Mouse (Mus musculus) forebrain, embryonic 12.5 days (tissue): ENCODE data around the gene H2-Q10. TPM values are rescaled to one million over a fixed set of nuclear protein-coding genes. Genes with fewer than 3 reads are reported as not detected.
"Not testable (repeated sequence)": the region's sequence is repeated elsewhere in the genome, so short reads cannot be mapped to it uniquely, and the experiment has no call there.

Experiments
- ATAC-seq: fragments of 200-750 bp; cut with Nextera tagmentation; 2 replicates; pipeline ENCODE4 v1.8.0; 2017; ENCODE audit warnings: moderate TSS enrichment; ENCODE audit not compliant: low FRiP score
- H3K27ac ChIP-seq: fragments of 300-500 bp; sonication (generic); 2 replicates; pipeline ENCODE4 v1.5.1; 2016; ENCODE audit warnings: mild to moderate bottlenecking
- H3K27me3 ChIP-seq: fragments of 300-500 bp; sonication (generic); 2 replicates; pipeline ENCODE4 v1.6.1; 2016; ENCODE audit warnings: mild to moderate bottlenecking
- H3K36me3 ChIP-seq: fragments of 300-500 bp; sonication (generic); replicated peaks from 2 replicates; pipeline ENCODE4 v1.6.1; 2016; ENCODE audit warnings: mild to moderate bottlenecking
- H3K4me1 ChIP-seq: fragments of 300-500 bp; sonication (generic); 2 replicates; pipeline ENCODE4 v1.6.1; 2016
- H3K4me2 ChIP-seq: fragments of 300-500 bp; sonication (generic); 2 replicates; pipeline ENCODE4 v1.6.1; 2016; ENCODE audit warnings: mild to moderate bottlenecking, moderate library complexity
- H3K4me3 ChIP-seq: fragments of 300-500 bp; sonication (generic); replicated peaks from 2 replicates; pipeline ENCODE4 v1.5.1; 2016; ENCODE audit warnings: mild to moderate bottlenecking
- H3K9ac ChIP-seq: fragments of 300-500 bp; sonication (generic); 2 replicates; pipeline ENCODE4 v1.6.1; 2016; ENCODE audit warnings: mild to moderate bottlenecking
- H3K9me3 ChIP-seq: fragments of 300-500 bp; sonication (generic); 2 replicates; pipeline ENCODE4 v1.6.1; 2016
- WGBS: fragments of 180-500 bp; shearing (Covaris S2); methylation state at CpG from one replicate; pipeline ENCODE4 v1.1.7; 2016; 5-methylcytosine and 5-hydroxymethylcytosine counted together
- polyA plus RNA-seq: library from polyadenylated mRNA; unstranded; fragments of >200 nt; fragmentation: Nextera tagmentation; extraction: Ambion mirVana; gene quantifications from 2 replicates; pipeline ENCODE4 v1.2.1, GENCODE M21; 2016

The H2-Q10 gene
- 0.04 TPM in 1 of 2 replicates, not detected in the other for polyA plus RNA-seq

DNA sequence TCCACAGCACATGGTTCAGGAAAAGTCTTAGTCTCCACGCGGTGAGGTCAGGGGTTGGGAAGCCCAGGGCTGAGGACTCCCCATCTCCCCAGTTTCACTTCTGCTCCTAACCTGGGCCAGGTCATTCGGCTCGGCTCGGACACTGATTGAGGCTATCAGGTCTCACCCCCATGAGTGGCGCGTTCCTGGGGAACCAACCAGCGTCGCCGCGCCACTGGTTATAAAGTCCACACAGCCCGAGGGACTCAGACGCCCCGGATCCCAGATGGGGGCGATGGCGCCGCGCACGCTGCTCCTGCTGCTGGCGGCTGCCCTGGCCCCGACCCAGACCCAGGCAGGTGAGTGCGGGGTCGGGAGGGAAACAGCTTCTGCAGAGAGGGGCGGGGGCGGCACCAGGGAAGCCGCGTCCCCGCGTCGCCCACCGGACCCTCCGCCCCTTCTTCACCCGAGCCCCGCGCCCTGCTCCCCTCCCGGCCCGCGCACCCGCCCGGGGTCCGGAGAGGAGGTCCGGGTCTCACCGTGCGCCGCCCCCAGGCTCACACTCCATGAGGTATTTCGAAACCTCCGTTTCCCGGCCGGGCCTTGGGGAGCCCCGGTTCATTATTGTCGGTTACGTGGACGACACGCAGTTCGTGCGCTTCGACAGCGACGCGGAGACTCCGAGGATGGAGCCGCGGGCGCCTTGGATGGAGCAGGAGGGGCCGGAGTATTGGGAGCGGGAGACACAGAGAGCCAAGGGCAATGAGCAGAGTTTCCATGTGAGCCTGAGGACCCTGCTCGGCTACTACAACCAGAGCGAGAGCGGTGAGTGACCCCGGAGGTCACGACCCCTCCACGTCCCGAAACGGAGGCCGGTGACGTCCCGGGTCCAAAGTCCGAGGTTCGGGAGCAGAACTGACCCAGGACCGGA, at the start of gene H2-Q10:
TSS of gene H2-Q10 (plus strand) at position 248 of the 910 bp plus-strand sequence.
- Histone ChIP-seq H3K9me3 (no peaks in the 10 kb centered on the region), H3K9ac (peak within 1 kb of the TSS; percentile 40; the same call in 1 of the 2 replicates), H3K4me3 (peak within 1 kb of the TSS; percentile 42), H3K36me3 (no peaks in the 10 kb centered on the region), H3K27me3 (peaks cover 49% of the 10 kb centered on the region), H3K4me2 (peak within 1 kb of the TSS; percentile 73), H3K27ac (no peak within 1 kb of the TSS), H3K4me1 (peaks cover 9% of the 10 kb centered on the region)
- WGBS, result 1% methylated on average over 78 of the region's 80 CpGs
- no peak for ATAC-seq

DNA sequence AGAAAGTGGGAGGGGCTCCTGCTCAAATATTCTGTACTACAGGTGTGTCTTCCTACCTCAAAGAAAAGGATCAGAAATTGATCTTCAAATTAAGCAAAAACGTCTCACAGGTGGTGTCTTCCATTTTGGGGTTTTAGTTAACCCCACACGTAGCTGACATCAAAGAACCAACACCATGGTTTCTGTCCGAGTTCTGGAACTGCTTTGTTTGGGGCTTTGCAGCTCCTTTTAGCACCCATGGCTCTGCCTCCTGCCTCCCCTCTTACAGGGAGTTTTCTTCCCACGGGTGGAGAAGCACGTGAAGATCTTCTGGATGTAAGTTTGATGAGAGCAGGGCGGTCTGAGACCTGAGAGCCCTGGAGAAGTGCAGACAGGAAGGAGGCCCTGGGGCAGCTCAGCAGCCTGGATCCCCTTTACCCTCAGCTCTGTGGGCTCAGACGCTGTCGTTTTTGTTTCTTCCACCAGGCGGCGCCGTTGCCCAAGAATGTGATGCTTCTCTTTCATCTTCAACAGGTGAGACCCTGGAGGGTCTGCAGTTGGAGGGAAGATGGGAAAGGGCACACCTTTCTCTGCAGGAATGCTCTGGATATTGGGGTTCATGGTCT, 49.6 kb upstream of the H2-Q10 start:
- ATAC-seq, H3K4me2 ChIP-seq: not testable (repeated sequence)
- WGBS, result 12% methylated on average over 11 of the region's 11 CpGs

DNA sequence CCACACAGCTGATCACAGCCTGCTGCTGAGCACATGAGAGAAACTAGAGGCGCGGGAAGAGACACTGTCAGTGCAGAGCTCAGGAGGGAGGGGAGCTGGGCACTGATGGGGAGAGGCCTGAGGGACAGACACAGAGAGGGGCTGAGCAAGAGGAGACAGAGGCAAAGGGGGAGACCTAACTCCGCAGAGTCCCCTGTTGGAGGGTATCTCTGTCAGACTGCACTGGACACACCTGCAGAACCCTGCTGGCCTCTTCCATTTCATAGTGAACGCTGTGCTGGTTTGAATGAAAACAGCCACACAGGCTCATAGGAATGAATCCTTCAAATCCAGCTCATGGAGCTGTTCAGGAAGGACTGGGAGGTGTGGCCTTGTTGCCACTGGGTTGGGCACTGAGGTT, 48.6 kb upstream of the H2-Q10 start:
- not testable (repeated sequence) for H3K4me2 ChIP-seq, ATAC-seq, H3K36me3 ChIP-seq, H3K27ac ChIP-seq, H3K9me3 ChIP-seq, H3K4me1 ChIP-seq, H3K4me3 ChIP-seq, H3K9ac ChIP-seq
- 88% methylated on average over 4 of the region's 4 CpGs for WGBS
- peaks cover 44% of the 10 kb centered on the region for H3K27me3 ChIP-seq

More for the DNA sequence above, 49.6 kb upstream of the H2-Q10 start:
- H3K27me3 ChIP-seq, result peaks cover 34% of the 10 kb centered on the region
- not testable (repeated sequence) for H3K27ac ChIP-seq, H3K4me3 ChIP-seq, H3K36me3 ChIP-seq, H3K4me1 ChIP-seq, H3K9ac ChIP-seq, H3K9me3 ChIP-seq

DNA sequence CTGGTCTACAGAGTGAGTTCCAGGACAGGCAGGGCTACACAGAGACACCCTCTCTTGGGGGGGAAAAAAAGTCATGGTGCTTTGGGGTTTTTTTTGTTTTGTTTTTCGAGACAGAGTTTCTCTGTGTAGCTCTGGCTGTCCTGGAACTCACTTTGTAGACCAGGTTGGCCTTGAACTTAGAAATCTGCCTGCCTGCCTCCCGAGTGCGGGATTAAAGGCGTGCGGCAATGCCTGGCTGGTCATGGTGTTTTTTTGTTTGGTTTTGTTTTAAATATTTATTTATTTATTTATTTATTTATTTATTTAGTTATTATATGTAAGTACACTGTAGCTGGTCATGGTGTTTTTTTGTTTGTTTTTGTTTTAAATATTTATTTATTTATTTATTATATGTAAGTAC, 47.5 kb upstream of the H2-Q10 start:
- not testable (repeated sequence) for ATAC-seq, H3K36me3 ChIP-seq, H3K9me3 ChIP-seq, H3K9ac ChIP-seq, H3K4me2 ChIP-seq, H3K4me3 ChIP-seq, H3K27ac ChIP-seq, H3K4me1 ChIP-seq
- peaks cover 47% of the 10 kb centered on the region for H3K27me3 ChIP-seq
- WGBS, result 91% methylated on average over 5 of the region's 5 CpGs

DNA sequence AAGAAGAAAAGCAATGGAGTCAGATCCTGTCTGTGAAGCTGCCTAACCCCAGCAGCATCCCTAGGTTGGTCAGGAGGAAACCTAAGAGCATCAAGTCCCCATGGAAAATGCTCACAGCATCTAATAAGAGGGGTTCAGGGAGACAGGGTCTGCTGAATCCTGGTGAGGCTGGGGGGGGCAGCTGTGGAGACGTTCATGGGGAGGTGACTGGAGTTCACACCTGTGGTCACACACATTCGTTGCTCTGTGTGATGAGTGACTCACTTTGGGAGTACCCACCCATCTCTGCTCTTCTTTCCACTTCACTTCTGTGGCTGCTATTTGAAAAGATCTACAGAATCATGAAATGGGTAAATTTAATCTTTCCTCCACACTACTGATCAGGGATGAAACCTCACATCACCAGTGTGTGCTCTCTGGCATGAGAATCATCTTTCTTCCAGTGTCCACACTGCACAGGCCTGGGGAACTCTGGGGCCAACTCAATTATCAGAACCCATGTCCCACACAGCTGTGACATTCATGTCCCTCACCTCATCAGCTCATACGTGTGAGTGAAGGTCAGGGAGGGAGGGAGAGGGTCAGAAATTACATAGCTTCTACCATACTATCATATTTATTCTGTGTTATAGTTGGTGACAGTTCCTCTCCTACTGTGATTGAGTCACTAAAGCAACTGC, 46.6 kb upstream of the H2-Q10 start:
- ATAC-seq, H3K9ac ChIP-seq, H3K4me1 ChIP-seq, H3K27ac ChIP-seq, H3K4me2 ChIP-seq, H3K4me3 ChIP-seq, H3K9me3 ChIP-seq, H3K36me3 ChIP-seq: not testable (repeated sequence)
- H3K27me3 ChIP-seq, result peaks cover 50% of the 10 kb centered on the region
- 77% methylated on average over 3 of the region's 3 CpGs for WGBS

DNA sequence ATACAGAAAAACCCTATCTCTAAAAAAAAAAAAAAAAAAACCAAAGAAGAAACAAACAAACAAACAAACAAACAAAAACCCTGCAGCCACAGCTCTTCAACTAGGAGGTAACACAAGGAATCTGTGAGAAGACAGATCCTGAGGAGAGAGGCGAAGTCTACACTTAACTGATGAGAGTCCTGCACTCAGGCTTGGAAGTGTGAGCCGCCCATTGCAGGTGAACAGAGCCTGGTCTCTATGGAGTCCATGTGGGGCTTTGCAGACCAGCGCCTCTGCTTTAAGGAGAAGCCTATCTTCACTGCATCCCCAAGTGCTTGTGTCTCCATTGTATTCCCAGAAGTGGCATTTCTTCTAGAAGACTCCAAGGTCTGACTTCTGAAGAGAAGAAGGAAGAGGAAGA, 45.8 kb upstream of the H2-Q10 start:
- not testable (repeated sequence) for H3K9me3 ChIP-seq, H3K9ac ChIP-seq, H3K36me3 ChIP-seq, H3K4me3 ChIP-seq, H3K4me1 ChIP-seq, H3K27ac ChIP-seq, H3K4me2 ChIP-seq, ATAC-seq
- peaks cover 48% of the 10 kb centered on the region for H3K27me3 ChIP-seq
- WGBS, result 76% methylated on average over 3 of the region's 3 CpGs

DNA sequence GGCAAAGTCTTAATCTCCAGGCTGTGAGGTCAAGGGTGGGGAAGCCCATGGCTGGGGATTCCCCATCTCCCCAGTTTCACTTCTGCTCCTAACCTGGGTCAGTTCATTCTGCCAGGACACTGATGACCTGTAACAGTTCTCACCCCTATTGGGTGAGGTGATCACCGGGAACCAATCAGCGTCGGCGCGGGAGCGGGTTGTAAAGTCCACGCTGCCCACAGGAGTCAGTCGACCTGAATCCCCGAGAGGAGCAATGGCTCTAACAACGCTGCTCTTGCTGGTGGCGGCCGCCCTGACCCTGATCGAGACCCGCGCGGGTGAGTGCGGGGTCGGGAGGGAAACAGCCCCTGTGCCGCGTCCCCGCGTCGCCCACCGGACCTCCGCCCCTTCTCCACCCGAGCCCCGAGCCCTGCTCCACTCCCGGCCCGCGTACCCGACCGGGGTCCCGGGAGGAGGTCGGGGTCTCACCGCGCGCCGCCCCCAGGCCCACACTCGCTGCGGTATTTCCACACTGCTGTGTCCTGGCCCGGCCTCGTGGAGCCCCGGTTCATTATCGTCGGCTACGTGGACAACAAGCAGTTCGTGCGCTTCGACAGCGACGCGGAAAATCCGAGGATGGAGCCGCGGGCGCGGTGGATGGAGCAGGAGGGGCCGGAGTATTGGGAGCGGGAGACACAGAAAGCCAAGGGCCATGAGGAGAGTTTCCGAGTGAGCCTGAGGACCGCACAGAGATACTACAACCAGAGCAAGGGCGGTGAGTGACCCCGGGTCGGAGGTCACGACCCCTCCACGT, 45.1 kb upstream of the H2-Q10 start, which contains the start of gene H2-Q6:
TSS of gene H2-Q6 (plus strand) at position 227 of the 793 bp plus-strand sequence.
- ATAC-seq, result peak; percentile 69; the same call in 1 of the 2 replicates
- H3K9ac ChIP-seq, result peak within 1 kb of the TSS; percentile 36; the same call in 1 of the 2 replicates
- H3K9me3 ChIP-seq, H3K36me3 ChIP-seq, H3K27ac ChIP-seq, H3K4me1 ChIP-seq: not testable (repeated sequence)
- WGBS, result 2% methylated on average over 57 of the region's 66 CpGs
- peaks cover 48% of the 10 kb centered on the region for H3K27me3 ChIP-seq
- H3K4me2 ChIP-seq, result peak within 1 kb of the TSS; percentile 68
- peak within 1 kb of the TSS; percentile 38 for H3K4me3 ChIP-seq

DNA sequence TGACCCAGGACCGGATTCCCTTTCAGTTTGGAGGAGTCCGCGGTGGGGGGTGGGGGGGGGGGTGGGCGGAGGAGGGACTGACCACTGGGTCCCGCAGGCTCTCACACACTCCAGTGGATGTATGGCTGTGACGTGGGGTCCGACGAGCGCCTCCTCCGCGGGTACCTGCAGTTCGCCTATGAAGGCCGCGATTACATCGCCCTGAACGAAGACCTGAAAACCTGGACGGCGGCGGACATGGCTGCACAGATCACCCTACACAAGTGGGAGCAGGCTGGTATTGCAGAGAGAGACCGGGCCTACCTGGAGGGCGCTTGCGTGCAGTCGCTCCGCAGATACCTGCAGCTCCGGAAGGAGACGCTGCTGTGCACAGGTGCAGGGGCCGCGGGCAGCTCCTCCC, 44.4 kb upstream of the H2-Q10 start:
- not testable (repeated sequence) for H3K36me3 ChIP-seq, H3K9me3 ChIP-seq, H3K4me1 ChIP-seq, H3K9ac ChIP-seq, H3K27ac ChIP-seq
- peaks cover 48% of the 10 kb centered on the region for H3K27me3 ChIP-seq
- H3K4me2 ChIP-seq, result peak overlapping the region; percentile 68
- peak overlapping the region; percentile 38 for H3K4me3 ChIP-seq
- 16% methylated on average over 28 of the region's 28 CpGs for WGBS
- ATAC-seq, result peak; percentile 53; the same call in 1 of the 2 replicates

DNA sequence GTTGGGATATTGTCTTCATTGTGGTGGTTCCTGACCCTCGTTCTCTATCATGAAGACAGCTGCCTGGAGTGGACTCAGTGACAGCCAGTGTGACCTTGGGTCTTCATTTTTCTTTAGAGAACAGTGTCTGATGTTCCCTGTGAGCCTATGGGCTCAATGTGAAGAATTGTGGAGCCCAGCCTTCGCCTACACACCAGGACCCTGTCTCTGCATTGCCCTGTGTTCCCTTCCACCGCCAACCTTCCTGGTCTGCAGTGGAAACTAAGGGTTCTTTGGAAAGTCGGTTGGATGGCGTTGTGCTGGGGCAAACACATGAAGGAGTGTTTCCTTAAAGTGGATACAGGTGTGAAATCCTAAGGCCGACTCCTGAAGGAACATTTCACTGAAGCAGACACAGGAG, 41.0 kb upstream of the H2-Q10 start:
- not testable (repeated sequence) for H3K27ac ChIP-seq, H3K4me3 ChIP-seq, ATAC-seq, H3K36me3 ChIP-seq, H3K9ac ChIP-seq, H3K4me1 ChIP-seq, H3K9me3 ChIP-seq, H3K4me2 ChIP-seq
- H3K27me3 ChIP-seq, result peaks cover 36% of the 10 kb centered on the region
- WGBS, result 83% methylated on average over 6 of the region's 6 CpGs

DNA sequence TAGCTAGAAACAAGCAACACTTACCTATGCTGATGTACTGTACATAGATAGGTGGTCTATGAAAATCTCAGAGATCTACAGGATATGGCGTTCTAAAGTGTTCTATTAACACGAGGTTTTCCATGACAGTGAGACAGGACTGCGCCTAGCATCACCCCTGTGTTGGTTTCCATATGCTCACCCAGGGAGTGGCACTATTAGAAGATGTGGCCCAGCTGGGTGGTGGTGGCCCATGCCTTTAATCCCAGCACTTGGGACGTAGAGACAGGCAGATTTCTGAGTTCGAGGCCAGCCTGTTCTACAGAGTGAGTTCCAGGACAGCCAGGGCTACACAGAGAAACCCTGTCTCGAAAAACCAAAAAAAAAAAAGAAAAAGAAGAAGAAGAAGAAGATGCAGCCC, 39.2 kb upstream of the H2-Q10 start:
- not testable (repeated sequence) for H3K4me3 ChIP-seq, H3K36me3 ChIP-seq, H3K4me2 ChIP-seq, H3K27ac ChIP-seq, H3K4me1 ChIP-seq, H3K9ac ChIP-seq, H3K9me3 ChIP-seq, ATAC-seq
- H3K27me3 ChIP-seq, result peaks cover 21% of the 10 kb centered on the region
- 87% methylated on average over 6 of the region's 6 CpGs for WGBS

DNA sequence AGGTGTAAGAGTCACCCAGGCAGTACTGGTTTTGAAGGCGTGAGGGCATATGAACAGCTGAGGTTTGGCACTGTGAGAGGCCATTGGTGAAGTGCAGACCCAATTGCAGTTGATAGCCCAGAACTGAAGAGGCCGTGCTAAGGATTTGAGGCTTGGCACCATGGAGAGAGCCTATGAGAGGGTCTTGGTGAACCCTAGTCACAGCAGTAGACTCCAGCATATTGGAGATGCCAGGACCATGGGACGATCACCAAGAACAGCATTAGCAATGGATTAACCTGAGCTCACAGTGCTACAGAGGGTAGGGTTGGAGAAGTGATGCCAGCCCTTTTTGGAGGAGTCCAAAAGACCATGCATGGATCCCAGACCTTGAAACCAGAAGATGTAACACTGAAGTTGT, 37.7 kb upstream of the H2-Q10 start:
- WGBS, result 92% methylated on average over 3 of the region's 3 CpGs
- not testable (repeated sequence) for H3K36me3 ChIP-seq, H3K4me2 ChIP-seq, H3K4me1 ChIP-seq, H3K9ac ChIP-seq, H3K27ac ChIP-seq, ATAC-seq, H3K4me3 ChIP-seq, H3K9me3 ChIP-seq
- peaks cover 12% of the 10 kb centered on the region for H3K27me3 ChIP-seq

DNA sequence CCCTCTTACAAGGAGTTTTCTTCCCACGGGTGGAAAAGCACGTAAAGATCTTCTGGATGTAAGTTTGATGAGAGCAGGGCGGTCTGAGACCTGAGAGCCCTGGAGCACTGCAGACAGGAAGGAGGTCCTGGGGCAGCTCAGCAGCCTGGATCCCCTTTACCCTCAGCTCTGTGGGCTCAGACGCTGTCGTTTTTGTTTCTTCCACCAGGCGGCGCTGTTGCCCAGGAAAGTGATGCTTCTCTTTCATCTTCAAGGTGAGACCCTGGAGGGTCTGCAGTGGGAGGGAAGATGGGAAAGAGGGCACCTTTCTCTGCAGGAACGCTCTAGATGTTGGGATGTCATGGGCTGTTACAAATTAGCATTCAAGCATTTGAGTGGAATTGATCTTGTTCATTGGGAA, 35.1 kb upstream of the H2-Q10 start:
- H3K4me1 ChIP-seq, H3K9me3 ChIP-seq, H3K4me2 ChIP-seq, H3K4me3 ChIP-seq, H3K9ac ChIP-seq, ATAC-seq, H3K36me3 ChIP-seq, H3K27ac ChIP-seq: not testable (repeated sequence)
- WGBS, result 8% methylated on average over 8 of the region's 8 CpGs
- H3K27me3 ChIP-seq, result peaks cover 16% of the 10 kb centered on the region
